Mouse (Mus musculus): ENCODE measurements around the gene Unc13d.
"Not testable (repeated sequence)": the region's sequence is repeated elsewhere in the genome, so short reads cannot be mapped to it uniquely, and the experiment has no call there.

Unc13d gene

DNA sequence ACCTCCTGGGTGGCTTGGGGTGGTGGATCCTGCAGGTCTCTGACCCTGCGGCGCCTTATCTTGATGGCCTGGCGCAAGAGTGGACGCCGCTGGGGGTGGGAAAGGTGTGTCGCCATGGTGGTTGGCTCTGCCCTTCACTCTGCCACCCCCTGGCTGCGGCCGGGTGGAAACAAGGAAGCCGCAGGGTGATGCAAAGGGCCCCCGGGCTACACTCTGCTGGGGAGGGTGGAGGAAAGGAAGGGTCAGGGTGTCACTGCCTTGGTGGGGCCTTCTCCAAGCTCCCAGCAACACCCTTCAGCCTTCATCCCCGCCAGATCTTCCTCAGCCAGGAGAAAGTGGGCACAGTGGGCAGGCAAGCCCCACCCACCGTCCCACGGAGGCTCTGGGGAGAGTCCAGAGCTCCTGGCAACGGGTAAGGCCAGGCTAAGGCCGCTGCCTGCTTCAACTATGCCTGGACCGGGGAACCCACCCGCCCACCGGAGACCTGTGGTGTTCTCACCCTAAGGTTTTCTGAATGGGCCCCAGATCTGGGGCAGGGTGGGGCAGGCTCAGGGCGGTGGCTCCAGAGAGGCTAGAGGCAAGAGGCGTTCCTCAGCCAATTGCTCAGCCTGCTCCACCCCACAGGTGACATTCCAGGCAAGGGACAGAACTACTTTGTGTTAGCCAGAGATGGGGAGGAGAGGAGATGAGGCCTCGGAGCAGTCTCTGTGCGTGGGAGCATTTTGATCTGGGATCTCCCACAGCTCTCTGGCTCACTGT is at the start of gene Unc13d:
Unc13d (minus strand) TSS at position 516 of the 759 bp plus-strand sequence.
- DNase-seq (ENCODE audit: low read depth, low spot score), result no peak

- no peak for DNase-seq (ENCODE audit: low read depth, low spot score)
These were observed 48.5 kb upstream of the Unc13d start for GRCm38 (mm10) chr11:116126261-116126660.

- not testable (repeated sequence) for DNase-seq (ENCODE audit: low read depth, low spot score)
These were observed 44.0 kb upstream of the Unc13d start for GRCm38 (mm10) chr11:116121731-116122245.

GRCm38 (mm10) chr11:116117819-116118218 is 40.1 kb upstream of the Unc13d start:
- DNase-seq (ENCODE audit: low read depth, low spot score), result no peak

DNA sequence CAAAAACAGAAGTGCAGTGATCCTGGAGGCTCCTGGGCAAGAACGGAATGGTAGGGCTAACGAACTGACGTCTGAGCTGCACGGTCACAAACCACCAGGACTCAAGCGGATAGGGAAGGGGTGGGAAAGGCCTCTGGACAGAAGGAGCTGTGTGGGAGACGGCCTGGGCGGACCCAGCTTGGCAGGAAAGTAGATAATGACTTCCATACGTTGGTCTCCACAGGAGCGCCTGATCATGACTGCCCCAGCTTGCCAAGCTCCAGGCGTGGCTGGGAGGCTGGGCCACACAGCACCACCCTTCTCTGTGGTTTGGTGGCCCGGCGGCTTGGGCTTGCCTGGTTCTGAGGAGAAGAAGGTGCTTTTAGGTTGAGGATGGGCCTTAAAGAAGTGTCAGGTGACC is 39.5 kb upstream of the Unc13d start:
- DNase-seq (ENCODE audit: low read depth, low spot score), result no peak

- DNase-seq (ENCODE audit: low read depth, low spot score), result no peak
These were observed 33.9 kb upstream of the Unc13d start for GRCm38 (mm10) chr11:116111611-116112203.

DNA sequence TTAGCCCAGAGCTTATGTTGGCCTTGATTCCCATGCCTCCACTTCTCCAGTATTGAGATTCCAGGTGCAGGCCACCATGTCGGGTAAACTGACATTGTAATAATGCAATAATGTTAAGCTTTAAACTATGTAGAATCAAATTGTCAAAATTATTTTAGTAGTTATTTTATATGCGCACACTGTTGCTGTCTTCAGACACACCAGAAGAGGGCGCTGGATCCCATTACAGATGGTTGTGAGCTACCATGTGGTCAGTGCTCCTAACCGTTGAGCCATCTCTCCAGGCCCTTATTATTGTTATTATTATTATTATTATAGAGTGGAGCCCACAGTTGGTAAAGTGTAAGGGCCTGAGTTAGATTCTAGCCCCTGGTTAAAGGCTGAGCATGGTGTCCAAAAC is 33.3 kb upstream of the Unc13d start:
- no peak for DNase-seq (ENCODE audit: low read depth, low spot score)

- DNase-seq (ENCODE audit: low read depth, low spot score), result no peak
These were observed 32.8 kb upstream of the Unc13d start for GRCm38 (mm10) chr11:116110540-116110939.

DNA sequence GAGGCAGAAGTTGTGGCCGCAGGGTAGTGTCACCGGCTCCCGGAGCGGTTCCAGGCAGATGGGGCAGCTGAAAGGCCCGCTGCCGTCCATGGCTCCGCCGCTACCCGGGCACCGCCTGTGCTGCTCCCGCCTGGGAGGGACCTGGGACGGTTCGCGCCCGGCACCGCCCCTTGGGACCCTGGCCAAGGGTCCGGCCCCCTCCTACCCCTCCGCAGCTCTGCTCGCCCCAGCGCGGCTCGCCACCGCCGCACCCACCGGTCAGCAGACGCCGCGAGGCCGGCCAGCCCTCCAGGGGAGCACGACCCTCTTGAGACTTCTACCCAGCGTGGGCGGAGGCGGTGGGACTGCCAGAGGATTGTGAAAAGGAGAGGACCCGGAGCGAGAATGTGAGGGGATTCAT is 32.4 kb upstream of the Unc13d start:
- no peak for DNase-seq (ENCODE audit: low read depth, low spot score)

GRCm38 (mm10) chr11:116109441-116110081 is 31.8 kb upstream of the Unc13d start:
- no peak for DNase-seq (ENCODE audit: low read depth, low spot score)

DNA sequence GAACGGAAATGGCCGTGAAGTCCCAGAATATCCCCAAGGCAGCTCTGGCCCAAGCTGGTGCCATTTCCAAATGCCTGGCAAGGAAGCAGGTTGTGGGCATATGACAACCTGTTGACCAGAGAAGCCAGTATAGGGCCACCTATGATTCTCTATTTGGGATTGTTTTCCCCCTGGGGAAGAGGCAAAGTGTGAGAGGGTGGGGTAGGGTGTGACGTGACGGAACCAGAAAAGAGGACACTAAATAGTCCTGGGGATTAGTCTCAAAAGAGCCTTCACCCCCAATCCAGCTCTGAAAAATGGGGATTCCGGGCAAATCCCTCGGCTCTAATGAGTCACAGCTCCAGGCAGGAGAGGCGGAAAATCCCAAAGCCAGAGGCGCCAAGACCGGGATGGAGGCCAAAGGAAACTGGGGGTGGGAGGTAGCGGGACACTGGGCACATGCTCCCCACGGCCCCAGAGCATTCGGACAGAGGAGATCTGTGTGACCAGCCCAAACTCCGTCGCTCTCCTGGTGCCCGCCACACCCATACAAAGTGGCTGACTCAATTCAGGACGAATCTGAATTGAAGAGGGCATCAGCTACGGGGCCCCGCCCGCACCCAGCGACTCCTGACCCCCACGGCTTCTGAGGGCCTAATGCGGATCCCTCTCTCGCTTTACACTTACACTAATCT is 30.8 kb upstream of the Unc13d start:
- no peak for DNase-seq (ENCODE audit: low read depth, low spot score)

- no peak for DNase-seq (ENCODE audit: low read depth, low spot score)
These were observed 30.1 kb upstream of the Unc13d start for GRCm38 (mm10) chr11:116107777-116108285.

DNA sequence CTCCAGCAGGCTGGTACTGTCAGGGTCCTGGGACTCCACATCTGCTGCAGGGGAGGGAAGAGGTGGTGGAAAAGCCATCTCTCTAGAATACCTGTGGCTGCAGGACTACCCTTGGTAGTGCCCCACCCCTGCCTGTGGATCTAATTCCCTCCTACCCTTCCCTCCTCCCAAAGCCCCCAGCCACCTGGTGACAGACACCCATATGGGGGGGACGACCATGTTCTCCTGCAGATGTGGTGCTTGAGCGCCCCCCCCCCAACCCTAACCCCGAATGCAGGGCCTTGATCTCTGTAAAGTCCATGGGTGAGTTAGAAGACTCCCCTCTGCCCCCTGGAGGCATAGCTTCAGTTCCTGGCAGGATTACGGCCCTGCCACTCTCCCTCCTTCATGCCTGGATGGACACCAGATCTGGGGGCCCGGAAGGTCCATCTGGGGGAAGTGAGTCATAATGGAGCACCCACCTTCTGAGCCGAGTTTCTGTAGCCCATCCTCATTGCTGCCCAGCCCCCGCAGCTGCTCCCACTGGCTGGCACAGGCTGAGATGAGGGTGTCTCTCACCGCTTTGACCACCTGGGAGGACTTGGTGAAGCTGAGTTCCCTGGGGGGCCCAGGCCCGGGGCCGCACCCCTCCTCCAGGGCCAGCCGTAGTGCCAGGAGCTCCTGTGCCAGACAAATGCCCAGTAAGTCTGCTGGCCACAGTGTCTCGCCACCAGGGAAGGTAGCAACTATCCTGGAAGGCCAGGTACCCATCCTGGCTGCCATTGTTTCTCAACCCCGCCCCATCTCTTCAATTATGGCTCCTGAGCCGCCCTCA is 29.4 kb upstream of the Unc13d start:
- DNase-seq (ENCODE audit: low read depth, low spot score), result no peak

DNA sequence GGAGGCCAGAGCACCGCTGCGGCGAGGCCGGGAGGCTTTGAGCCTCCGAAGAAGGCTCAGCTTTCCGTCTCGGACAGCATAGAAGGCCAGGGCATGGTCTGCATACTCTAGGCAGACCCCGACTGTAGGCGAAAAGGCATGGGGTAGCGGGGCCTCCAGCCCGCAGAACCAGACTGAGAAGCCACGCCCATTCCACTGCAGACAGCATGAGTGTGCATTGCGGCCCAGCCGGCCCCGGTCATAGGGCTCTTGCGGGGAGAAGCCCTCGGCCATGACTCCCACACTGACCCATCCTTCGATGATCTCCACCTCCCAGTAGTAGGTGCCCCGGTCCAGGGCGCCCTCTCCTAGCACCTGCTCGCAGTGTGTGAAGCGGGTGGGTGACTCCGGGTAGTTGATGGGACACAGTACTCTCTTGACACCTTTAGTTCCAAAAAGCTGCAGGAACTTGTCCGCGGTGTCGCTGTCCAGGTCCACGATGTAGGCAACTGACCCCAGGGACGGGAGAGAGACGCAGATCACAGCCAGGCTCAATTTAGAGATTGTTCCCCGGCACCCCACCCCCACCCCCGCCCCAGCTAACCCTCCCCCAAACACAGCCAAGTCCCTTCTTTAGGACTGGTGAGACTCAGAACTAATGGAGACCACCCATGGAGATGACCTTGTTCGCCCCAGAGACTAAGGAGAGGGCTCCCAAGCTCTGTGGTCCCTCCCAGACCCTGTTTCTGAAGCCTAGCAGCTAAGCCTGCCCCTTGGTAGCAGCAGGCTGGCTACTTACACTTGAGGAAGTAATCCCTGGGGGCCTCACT is 28.6 kb upstream of the Unc13d start:
- DNase-seq (ENCODE audit: low read depth, low spot score), result no peak

- no peak for DNase-seq (ENCODE audit: low read depth, low spot score)
These were observed 27.3 kb upstream of the Unc13d start for GRCm38 (mm10) chr11:116105065-116105464.

- no peak for DNase-seq (ENCODE audit: low read depth, low spot score)
These were observed 26.4 kb upstream of the Unc13d start for GRCm38 (mm10) chr11:116104006-116104646.

DNA sequence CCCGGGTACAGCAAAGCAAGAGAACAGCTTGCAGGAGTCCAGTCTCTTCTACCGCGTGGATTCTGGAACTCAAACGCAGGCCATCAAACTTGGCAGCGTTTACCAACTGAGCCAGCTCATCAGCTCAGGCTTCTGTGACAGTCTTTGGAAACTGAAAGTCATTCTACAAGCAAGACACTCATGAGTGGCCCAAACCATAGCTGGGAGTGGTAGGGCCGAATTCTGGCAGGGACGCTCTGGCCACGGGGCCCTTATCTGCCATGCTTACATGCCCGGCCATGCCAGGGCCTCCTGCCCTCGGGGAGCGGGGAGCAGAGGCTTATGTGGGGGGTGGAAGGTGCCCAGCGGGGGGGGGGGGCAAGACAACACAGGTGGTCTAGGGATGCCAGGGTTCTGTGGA is 25.8 kb upstream of the Unc13d start:
- no peak for DNase-seq (ENCODE audit: low read depth, low spot score)

GRCm38 (mm10) chr11:116102472-116102871 is 24.7 kb upstream of the Unc13d start:
- no peak for DNase-seq (ENCODE audit: low read depth, low spot score)

DNA sequence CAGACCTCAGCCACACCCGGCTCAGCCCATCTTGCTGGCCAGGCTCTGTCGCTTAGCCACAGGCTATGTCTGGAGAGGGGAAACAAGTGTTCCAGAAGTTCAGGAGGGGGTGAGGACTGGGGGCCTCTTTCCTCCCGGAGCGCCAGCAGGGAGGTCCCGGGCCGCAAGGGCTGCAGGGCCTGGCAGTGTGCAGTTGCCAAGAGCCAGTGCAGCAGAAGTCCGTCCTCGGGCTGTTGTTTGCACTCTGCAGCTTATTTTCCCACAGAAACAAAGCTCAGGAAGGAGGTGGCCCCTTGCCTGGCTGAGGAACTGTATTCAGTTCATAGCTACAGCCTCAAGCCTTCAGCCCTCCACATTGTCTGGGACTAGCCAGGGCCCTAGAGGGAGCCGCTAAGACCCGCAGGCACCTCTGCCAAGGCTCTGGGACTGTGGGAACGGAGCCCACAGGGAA is 24.2 kb upstream of the Unc13d start:
- no peak for DNase-seq (ENCODE audit: low read depth, low spot score)

- no peak for DNase-seq (ENCODE audit: low read depth, low spot score)
These were observed 23.1 kb upstream of the Unc13d start for GRCm38 (mm10) chr11:116100839-116101238.
